Mouse (Mus musculus): Measurements from ENCODE around the gene Atf7.

DNA sequence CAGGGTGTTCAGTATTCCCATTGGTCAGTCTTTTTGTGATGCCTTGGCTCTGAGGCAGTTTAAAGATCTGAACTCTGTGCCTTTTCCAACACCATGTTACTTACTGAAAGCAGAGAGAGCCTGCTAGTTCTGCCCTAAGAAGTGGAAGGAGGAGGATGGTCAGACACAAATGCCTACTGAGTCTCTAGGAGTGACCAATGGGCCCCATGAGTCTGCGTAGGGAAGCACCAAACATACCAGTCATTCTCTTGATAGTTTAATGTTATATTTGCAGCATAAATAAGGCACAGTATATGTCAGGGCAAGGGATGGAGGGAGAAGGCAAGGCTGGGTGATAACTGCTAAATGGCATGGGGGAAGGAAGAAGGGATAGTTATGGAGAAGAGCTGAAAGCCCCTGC, 96.9 kb downstream of the Atf7 start:
- TF ChIP-seq POLR2A (IDR thresholded peaks at IDR 0.05; ENCODE audit: low read depth, low read length) (no peak), CTCF (IDR thresholded peaks at IDR 0.05; ENCODE audit: extremely low read depth, insufficient read depth, insufficient read length, insufficient replicate concordance) (no peak)
